Mouse (Mus musculus) heart, adult 2 months (tissue): ENCODE measurements around the gene Kpna7.

ENCODE experiments used
- CTCF ChIP-seq: fragments of 200-600 bp; IDR thresholded peaks from 2 replicates; pipeline ENCODE4 v1.8.1; 2022; ENCODE audit warnings: antibody characterized with exemption, mild to moderate bottlenecking, moderate library complexity
- EP300 ChIP-seq: fragments of 200-500 bp; IDR thresholded peaks from 2 replicates; pipeline ENCODE4 v1.6.1; 2011; ENCODE audit warnings: low read depth, low read length, control low read depth; ENCODE audit not compliant: insufficient read depth
- POLR2A ChIP-seq: fragments of 200-500 bp; IDR thresholded peaks from 2 replicates; pipeline ENCODE4 v1.6.1; 2011; ENCODE audit warnings: mild to moderate bottlenecking, low read depth, low read length, control low read depth; ENCODE audit not compliant: insufficient read depth

DNA sequence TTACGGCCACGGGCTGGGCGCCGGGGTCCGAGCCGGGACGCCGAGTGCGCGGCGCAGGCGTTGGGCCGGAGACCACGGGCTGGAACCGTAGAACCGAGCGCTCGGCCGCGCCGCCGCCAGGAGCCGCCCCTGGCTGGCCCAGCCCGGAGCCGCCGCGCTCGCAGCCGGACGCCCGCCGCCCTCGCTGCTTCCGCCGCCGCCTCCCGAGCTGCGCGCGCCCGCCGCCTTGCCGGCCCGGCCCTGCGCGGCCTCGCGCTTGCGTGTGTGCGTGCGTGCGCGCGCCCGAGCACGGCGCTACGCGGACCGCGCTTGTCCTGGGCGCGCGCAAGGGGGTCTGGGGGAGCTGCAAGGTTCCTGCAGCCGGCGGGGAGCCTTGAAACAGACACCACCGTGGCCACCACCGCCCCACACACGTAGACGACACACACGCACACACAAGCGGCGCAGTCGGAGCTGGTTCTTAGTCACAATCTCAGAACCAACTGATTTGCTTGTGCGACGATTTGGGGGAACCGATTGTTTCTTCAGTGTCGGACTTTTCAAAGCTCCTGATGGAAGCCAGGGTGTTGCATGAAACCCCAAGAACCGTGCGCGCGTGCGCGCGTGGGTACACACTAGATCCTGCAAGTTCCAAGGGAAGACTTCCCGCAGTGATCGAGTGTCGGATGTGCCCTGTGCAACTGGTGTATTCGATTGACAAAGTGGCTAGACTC lies 118.0 kb downstream of the Kpna7 start, which contains the start of gene Smurf1:
- TF ChIP-seq CTCF (no peak), EP300 (no peak), POLR2A (peak; percentile 80)
